Mouse (Mus musculus) cerebellum, adult (tissue): ENCODE measurements around the gene Epha2.

Source experiments
- ATAC-seq: cut with Nextera tagmentation; 2 replicates; pipeline ENCODE4 v1.9.2; 2017; ENCODE audit warnings: mild to moderate bottlenecking, moderate library complexity, mixed read lengths; ENCODE audit not compliant: insufficient number of reproducible peaks, low FRiP score, low TSS enrichment

The Epha2 gene

DNA sequence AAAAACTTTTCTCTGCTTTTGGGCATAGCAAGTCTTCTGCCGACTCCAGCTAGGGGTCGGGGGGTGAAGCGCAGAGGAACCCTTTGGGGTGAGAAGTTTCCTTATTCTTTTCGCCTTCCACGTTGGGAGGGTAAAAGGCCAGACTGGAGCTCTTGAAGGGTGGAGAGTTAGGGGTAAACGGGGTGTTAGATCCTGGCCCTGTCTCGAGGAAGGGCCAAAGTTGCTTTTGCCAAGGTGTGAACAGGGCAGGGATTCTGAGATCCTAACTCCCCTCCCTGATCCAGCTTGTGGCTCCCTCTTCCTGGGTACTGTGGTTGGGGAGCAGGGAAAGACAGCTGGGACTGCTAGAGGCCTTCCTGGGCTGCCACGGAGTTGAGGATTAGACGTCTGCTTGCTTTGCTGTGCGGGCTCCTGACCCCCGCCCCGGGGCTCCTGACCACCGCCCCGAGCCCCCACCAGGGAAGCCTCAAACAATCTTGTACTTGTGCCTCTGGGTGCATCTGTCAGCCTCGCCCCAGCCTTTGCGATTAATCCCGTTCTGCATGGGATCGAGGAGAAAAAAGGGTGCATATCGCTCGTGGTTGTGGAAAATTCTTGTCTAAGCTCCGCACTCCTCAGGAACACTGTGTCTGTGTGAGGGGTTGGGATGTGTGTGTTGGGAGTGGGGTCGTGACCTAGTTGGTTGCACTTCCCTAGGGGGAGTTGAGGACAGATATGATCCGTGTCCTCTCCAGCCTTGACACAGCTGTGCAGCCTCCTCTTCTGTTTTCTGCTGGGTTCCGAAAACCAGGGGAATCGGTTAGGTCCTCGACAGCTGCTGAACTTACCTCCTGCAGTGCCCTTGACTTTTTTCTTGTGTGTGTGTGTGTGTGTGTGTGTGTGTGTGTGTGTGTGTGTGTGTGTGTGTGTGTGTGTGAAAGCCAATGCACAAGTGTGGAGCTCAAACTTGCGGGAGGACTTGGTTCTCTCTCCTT, 1.7 kb downstream of the Epha2 start:
- ATAC-seq, result no peak

DNA sequence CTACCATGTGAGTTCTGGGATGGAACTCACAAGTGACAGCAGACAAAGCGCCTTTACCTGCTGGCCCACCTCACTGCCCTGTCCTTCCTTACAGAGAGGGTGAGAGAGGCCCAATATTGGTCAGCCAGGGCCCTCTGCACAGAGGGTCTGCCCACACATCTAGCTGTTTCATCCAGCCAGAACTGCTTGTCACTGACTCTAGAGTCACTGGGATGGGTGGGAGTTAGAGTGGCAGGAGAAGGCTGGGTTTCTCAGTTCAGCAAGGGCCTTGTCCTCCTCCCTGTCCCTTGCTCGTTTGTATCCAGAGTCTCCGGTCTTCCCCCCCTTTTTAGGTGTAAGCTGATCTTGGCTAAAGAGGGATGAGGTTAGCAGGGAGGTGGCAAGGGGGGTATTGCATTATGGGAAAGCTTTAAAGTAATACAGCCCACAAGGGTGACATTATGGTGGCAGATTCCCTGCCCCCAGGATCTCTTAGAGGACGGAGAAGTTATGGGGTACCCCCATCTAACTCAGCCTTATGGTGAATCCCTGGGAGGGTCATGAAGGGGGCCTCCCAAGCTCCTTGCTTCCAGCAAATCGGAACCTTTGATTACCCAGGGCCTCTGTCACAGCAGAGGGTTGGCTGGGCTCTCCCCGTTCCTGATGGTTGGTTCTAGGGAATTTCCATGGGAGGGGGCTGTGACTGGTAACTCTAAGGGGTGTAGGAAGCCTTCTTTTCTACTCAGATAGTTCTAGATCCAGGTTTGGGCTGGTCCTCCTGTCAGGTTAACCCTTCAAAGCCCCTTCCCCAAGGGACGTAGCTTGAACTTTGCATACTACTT, 2.6 kb downstream of the Epha2 start:
- no peak for ATAC-seq

DNA sequence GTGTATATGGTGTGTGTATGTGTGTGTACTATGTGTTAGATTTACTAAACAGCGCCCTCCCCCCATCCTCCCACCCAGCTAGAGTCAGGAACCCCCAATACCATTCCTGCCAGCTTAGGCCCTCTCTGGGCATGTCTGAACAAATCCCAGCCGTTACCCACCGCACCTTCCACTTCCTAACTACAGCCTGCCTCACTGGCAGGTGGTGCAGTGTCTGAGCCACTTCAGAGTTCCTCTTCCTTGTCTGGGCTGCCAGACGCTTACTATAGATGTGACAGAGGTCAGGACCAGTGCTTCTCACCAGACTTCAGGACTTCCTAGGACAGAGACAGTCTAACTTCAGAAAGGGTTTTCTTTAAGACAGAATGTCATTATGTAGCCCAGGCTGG, 3.2 kb downstream of the Epha2 start:
- ATAC-seq, result no peak

DNA sequence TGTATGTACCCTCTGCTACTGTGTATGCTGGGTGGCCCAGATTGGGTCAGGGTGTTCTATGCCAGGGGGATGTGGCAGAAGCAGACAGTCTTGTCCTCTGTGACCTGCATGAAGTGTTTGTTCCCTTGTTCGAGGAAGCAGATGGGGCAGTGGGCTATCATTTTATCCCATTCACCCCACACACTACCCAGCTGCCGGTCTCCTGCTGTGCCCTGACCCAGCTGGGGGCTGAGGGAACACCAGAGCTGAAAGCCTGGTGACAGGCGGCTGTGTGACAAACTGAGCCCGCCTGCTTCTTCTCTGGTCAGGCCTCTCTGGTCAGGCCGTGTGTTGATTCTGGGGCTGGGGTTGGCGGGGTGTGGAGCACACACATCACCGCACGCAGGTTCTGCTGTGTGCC, 5.0 kb downstream of the Epha2 start:
- ATAC-seq, result no peak

DNA sequence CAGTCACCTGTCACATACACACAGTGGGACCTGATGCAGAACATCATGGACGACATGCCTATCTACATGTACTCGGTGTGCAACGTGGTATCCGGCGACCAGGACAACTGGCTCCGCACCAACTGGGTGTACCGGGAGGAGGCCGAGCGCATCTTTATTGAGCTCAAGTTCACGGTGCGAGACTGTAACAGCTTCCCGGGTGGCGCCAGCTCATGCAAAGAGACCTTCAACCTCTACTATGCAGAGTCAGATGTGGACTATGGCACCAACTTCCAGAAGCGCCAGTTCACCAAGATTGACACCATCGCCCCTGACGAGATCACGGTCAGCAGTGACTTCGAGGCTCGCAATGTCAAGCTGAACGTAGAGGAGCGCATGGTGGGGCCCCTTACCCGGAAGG, 7.3 kb downstream of the Epha2 start:
- ATAC-seq, result no peak

DNA sequence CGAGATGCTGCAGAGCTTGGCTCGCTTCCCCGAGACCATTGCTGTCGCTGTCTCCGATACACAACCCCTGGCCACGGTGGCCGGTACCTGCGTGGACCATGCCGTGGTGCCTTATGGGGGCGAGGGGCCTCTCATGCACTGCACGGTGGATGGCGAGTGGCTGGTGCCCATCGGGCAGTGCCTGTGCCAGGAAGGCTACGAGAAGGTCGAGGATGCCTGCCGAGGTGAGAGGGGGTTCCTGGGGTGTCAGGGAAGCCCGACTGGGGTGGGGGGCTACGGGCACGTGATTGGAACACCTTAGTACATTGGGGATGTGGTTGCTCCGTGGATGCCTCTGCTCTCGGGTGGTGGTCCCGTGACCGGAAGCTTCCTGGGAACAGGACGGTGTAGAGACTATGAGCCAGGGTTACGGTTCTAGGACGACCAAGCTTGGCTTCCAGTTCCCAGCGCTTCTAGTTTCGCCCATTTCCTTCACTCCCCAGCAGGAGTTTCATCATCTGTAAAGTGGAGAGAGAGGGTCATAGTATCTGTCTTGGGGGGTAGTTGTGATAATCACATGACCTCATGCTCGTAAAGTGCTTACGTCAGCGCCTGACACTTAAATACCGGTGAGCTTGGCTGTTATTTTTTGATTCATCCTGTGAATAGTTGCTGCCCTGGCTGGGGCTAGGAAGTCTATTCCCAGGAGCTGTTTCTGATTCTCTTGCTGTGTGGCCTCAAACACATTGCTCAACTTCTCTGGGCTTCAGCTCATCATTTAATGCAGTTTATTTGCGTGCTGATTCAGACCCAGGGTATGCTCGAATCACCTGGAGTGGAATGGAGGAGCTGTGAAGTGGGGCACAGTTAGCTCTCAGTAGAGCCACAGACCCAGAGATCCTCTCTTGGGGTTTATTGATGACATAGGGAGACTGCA, 8.1 kb downstream of the Epha2 start:
- ATAC-seq, result no peak

DNA sequence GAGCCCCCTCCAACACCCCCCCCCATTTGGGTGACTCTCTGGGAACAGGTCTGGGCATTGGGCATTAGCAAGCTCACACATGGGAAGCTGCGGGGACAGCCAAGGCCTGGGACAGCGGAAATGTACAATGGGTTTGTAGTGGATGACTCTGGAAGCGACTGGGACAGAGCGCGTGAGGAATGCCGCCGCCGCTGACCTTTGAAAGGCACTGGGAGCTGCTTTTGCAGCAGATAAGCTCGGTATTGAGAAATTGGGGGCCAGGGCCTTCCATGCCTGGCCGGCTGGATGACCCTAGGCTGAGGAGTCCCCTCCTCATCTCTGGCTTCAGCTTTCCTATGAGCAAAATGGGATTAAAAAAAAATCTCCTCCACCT, 8.7 kb downstream of the Epha2 start:
- ATAC-seq, result no peak

DNA sequence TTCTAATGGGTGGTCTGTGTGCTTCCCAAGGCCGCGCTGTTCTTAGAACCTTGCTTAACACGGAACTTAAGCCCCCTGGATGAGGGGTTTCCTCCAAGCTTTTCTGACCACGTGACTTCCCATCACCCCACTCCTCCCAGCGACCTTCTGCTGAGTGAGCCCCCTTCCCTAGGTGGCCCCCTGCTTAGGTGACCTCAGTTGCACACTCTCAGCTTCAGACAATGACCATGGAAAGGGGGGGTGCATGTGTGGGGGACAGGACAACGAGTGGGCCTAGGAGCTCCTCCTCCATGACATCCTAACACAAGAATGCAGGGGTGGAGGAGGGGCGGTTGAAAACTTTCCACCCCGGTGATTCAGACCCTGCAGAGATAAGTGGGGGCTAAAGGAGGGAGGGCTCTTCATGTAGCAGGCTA, 9.2 kb downstream of the Epha2 start:
- no peak for ATAC-seq

DNA sequence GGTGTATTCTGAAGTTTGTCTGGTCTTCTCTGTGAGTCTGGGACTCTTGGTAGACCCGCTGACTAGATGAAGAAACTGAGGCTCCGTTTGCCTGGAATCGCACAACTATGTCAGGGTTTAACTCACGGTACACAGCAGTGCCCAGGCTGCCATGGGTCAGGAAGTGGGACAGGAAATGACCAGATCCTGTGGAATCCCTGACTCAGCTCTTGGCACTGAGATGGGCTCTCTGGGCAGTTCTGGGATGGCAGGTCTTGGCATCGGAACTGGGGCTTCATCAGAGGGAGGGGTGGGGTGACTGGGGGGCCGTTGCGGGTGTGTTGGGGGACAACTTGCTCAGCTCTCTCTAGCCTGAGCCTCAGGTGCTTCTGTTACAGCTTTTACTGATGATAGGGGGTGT, 10.0 kb downstream of the Epha2 start:
- no peak for ATAC-seq

DNA sequence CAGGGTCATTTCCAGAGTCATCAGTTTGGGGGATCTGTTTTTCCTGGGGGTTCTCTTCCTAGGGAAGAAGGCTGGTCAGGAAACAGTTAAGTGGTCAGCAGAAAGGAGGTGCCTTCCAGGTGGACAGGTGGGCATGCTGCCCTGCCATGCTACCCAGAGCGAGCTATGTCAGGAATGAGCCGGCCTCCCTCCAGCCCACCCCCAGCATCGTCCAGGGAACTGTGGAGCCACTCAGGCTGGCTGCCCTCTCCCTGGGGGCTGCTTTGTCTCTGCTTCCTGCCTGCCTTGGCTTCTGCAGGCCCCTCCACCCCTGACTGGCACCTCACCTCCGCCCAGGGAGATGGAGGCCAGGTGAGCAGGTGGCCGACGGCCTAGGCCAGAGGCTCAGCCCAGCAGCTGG, 10.5 kb downstream of the Epha2 start:
- no peak for ATAC-seq

DNA sequence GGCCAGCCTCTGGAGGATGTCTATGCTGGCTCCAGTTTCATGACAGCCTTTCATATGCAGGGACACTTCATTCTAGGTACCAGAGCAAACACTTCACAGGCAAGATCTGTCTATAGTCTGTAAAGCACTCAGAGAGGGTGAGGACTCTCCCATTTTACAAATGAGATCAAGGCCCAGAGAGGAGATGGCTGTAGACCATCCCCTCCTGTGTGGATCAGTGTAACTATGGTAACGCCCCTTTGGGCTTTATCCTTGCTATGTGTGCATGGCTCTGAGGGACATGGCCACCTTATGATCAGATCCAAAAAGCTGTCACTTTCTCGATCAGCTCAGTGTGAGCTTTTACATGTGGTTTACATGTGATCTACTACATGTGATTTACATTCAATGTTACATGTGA, 10.9 kb downstream of the Epha2 start:
- ATAC-seq, result no peak

DNA sequence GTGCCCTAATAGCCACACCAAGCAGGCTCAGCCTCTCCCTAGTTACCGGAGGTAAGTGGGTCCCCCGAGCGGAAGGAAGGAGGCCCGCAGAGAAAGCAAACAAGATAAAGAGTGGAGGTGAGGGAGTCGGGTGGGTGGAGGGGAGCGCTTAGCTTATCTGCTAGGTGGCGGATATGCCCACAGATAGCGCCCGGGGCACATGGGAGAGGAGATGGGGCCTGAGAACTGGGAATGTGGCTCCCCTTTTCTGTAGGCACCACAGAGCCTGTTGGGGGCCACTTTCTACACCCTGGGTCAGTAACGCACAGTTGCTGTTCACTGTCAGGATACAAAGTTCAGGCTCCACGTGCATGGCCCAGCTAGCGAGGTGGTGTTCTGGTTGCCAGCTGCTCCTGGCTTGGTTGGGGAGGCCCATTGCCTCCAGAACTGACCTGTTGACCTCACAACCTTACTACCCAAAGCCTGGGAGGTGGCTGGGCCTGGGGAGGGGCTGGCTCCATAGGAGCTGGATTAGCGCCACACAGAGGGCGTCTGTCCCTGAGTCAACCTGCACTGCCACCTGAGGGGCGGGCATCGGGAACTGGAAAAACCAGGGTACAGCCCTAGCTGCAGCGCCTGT, 11.6 kb downstream of the Epha2 start:
- no peak for ATAC-seq

DNA sequence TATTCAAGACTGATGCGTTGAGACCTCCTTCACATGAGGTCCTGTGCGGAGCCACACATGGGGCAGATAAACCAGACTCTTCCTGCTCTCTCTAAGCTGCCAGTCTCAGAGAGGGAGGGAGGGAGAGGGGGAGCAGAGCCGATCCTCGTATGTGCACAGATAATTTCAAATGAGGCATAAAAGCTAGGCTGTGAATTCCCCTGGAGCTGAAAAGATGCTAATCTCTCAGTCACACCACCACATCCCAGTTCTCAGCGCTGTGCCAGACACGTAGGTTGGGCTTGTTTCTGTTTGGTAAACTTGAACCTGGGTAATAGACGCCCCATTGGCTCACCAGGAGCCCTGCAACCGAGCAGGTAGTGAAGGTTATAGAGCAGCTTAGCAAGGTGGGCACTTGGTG, 12.4 kb downstream of the Epha2 start:
- ATAC-seq, result no peak

DNA sequence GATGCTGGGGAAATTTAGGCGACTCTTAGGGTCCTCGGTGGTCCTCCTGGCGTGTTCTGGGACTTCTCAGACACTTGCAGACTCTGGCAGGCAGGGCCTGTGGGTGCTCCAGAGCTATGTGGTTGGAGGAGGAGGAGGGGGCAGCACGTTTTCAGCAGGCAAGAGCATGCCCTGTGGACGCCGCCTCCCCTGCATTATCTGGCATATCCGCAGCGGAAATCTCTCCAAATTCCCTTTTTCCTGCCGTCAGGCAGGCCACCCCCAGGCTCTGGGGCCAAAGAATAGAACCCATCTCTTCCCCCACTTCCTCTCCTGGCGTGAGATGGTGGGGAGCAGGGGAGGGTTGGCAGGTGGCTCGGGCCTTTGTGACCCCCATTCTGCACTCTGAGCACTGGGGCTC, 12.9 kb downstream of the Epha2 start:
- ATAC-seq, result no peak

DNA sequence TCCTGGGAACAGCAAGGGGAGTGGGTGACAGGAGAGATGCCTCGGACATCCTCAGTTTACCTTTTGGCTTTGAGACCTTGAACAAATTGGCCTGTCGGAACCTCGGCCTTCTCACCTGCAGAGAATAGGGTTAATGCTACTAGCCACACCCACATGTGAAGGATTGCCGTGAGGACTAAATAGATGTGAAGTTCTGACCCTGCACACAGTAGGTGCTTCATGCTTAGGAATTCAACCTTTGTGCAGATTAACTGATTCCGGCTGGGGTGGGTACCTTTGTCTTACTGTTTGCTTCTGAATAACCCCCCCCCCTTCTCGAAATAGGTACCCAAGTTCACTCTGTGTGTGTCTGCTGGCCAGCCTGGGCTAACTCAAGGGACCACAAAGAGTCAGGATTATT, 13.7 kb downstream of the Epha2 start:
- ATAC-seq, result no peak

DNA sequence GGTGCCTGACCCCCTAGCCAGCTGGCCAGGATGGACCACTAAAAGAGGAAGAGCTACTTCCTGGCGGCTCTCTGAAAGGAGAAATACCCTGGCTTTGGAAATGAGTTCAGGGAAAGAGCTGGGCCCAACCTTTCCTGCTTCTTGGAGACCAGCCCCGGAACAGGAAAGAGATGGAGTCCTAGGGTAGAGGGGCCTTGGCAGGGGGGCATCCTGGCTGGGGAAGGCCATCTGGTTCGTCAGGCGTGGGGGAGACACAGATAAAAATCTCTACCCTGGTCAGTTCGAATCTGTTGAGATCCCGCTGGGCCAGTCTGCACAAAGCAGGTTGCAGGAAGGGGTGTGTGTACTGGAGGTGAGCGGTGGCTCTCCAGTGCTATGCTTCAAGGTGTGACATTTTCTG, 15.0 kb downstream of the Epha2 start:
- no peak for ATAC-seq

DNA sequence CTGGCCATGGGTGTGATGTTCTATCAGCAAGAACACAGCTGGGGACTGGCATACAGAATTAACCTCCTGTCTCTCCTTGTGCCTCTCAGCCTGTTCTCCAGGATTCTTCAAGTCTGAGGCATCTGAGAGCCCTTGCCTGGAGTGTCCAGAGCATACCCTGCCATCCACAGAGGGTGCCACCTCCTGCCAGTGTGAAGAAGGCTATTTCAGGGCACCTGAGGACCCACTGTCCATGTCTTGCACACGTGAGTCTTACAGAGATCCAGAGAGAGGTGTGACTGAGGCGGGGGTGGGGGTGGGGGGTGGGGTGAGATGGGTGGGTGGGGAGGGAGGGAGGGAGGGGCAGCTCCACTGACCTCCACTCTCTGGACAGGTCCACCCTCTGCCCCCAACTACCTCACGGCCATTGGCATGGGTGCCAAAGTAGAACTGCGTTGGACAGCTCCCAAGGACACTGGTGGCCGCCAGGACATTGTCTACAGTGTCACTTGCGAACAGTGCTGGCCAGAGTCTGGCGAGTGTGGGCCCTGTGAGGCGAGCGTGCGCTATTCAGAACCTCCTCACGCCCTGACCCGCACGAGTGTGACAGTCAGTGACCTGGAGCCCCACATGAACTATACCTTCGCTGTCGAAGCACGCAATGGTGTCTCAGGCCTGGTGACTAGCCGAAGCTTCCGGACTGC, 15.6 kb downstream of the Epha2 start:
- no peak for ATAC-seq

DNA sequence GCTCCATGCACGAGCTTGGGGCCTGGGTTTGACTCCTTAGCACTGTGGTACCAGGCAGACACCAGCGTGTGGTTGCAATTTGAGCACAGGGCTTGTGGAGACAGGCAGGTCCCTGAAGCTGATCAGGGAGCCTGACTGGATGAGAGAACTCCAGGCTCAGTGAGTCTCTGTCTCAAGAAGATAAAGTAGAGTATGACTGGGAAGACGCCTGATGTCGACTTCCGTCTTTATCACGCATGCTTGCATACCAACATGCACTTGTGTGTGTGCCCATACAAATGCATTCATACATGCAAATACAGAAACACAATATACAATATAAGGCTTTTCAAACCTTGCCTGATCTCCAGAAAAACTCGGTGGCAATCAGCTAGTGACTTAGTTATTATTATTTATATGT, 16.9 kb downstream of the Epha2 start:
- ATAC-seq, result no peak

DNA sequence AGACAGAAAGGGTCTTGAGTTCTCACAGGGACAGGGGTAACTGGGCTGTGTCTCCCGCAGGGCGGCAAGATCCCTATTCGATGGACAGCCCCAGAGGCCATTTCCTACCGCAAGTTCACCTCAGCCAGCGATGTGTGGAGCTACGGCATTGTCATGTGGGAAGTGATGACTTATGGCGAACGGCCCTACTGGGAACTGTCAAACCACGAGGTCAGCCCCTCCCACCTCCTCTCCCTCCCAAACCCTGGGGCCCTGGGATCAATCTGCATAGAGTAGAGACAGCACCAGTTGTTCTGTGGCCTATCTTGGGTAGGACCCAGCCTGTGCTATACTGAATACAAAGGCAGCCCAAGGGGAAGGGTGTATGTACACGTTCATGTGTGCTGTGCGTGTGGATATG, 21.5 kb downstream of the Epha2 start:
- ATAC-seq, result no peak
